Mouse (Mus musculus) lung, embryonic 15.5 days (tissue): Measurements from ENCODE around the gene Siglecf. TPM values are rescaled to one million over a fixed set of nuclear protein-coding genes. Genes with fewer than 3 reads are reported as not detected.

ENCODE experiments used
- ATAC-seq: fragments of 200-750 bp; cut with Nextera tagmentation; 2 replicates; pipeline ENCODE4 v1.8.0; 2017; ENCODE audit warnings: moderate number of reproducible peaks, borderline replicate concordance; ENCODE audit not compliant: low FRiP score, low TSS enrichment; ENCODE audit errors: extremely low read depth
- H3K27ac ChIP-seq: fragments of 300-500 bp; sonication (generic); 2 replicates; pipeline ENCODE4 v1.5.1; 2015; ENCODE audit warnings: moderate library complexity, mild to moderate bottlenecking, inconsistent platforms
- H3K27me3 ChIP-seq: fragments of 300-500 bp; sonication (generic); 2 replicates; pipeline ENCODE4 v1.6.1; 2015; ENCODE audit warnings: inconsistent platforms
- H3K36me3 ChIP-seq: fragments of 300-500 bp; sonication (generic); 2 replicates; pipeline ENCODE4 v1.6.1; 2015; ENCODE audit warnings: inconsistent platforms
- H3K4me1 ChIP-seq: fragments of 300-500 bp; sonication (generic); 2 replicates; pipeline ENCODE4 v1.6.1; 2015; ENCODE audit warnings: inconsistent platforms
- H3K4me2 ChIP-seq: fragments of 300-500 bp; sonication (generic); 2 replicates; pipeline ENCODE4 v1.6.1; 2015; ENCODE audit warnings: inconsistent platforms, mild to moderate bottlenecking, moderate library complexity
- H3K4me3 ChIP-seq: fragments of 300-500 bp; sonication (generic); 2 replicates; pipeline ENCODE4 v1.5.1; 2015; ENCODE audit warnings: mild to moderate bottlenecking, inconsistent platforms
- H3K9ac ChIP-seq: fragments of 300-500 bp; sonication (generic); 2 replicates; pipeline ENCODE4 v1.6.1; 2015; ENCODE audit warnings: inconsistent platforms
- H3K9me3 ChIP-seq: fragments of 300-500 bp; sonication (generic); 2 replicates; pipeline ENCODE4 v1.6.1; 2016; ENCODE audit warnings: inconsistent platforms
- WGBS: fragments of 180-500 bp; shearing (Covaris S2); methylation state at CpG from one replicate; pipeline ENCODE4 v1.1.7; 2015; 5-methylcytosine and 5-hydroxymethylcytosine counted together
- polyA plus RNA-seq: library from polyadenylated mRNA; unstranded; fragments of >200 nt; fragmentation: Nextera tagmentation; extraction: Ambion mirVana; gene quantifications from 2 replicates; pipeline ENCODE4 v1.2.1, GENCODE M21; 2015

Siglecf gene
- polyA plus RNA-seq, 1 experiment from 2014 or later: 0.16 TPM

GRCm38 (mm10) chr7:43392349-43393121 lies 41.4 kb downstream of the Siglecf start:
- 66% methylated on average over 8 of the region's 8 CpGs for WGBS
- no peak overlapping the region for H3K4me3 ChIP-seq
- H3K4me1 ChIP-seq: no peaks in the 10 kb centered on the region
- no peak overlapping the region for H3K4me2 ChIP-seq
- no peaks in the 10 kb centered on the region for H3K27me3 ChIP-seq
- no peaks in the 10 kb centered on the region for H3K9me3 ChIP-seq
- no peak for ATAC-seq
- no peak overlapping the region for H3K27ac ChIP-seq
- H3K36me3 ChIP-seq: no peaks in the 10 kb centered on the region
- no peak overlapping the region for H3K9ac ChIP-seq

GRCm38 (mm10) chr7:43399501-43399900 lies 48.4 kb downstream of the Siglecf start:
- H3K4me2 ChIP-seq: no peak overlapping the region
- no peaks in the 10 kb centered on the region for H3K36me3 ChIP-seq
- no peak overlapping the region for H3K4me3 ChIP-seq
- H3K9ac ChIP-seq: no peak overlapping the region
- no peak overlapping the region for H3K27ac ChIP-seq
- no peaks in the 10 kb centered on the region for H3K4me1 ChIP-seq
- ATAC-seq: no peak
- H3K9me3 ChIP-seq: no peaks in the 10 kb centered on the region
- WGBS: 71% methylated on average over 2 of the region's 2 CpGs
- H3K27me3 ChIP-seq: no peaks in the 10 kb centered on the region

DNA sequence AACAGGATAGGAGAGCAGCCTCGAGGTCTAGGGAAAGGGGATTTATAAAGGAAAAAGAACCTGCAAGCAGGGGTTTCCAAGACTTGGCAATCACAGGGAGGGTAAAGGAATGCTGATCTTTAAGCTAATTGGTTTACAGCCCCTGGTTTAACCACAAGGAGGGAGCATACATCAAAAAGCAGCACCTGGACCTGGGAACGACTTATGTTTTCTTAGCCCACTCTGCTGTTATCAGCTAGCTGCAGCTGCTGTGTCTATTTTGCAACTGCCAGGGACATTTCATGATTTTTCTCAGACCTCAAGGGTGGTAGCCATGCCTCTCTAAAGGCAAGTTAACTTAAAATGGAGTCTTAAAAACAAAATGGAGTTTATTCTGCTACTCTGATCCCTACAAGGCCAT lies 51.6 kb downstream of the Siglecf start:
- no peak for ATAC-seq
- H3K4me3 ChIP-seq: no peak overlapping the region
- no peak overlapping the region for H3K27ac ChIP-seq
- H3K36me3 ChIP-seq: no peaks in the 10 kb centered on the region
- no peak overlapping the region for H3K4me2 ChIP-seq
- no peak overlapping the region for H3K9ac ChIP-seq
- H3K27me3 ChIP-seq: no peaks in the 10 kb centered on the region
- WGBS: 19% methylated on average over 2 of the region's 2 CpGs
- H3K9me3 ChIP-seq: no peaks in the 10 kb centered on the region
- H3K4me1 ChIP-seq: no peaks in the 10 kb centered on the region

- 75% methylated on average over 3 of the region's 3 CpGs for WGBS
- no peaks in the 10 kb centered on the region for H3K27me3 ChIP-seq
- no peak for ATAC-seq
- no peaks in the 10 kb centered on the region for H3K9me3 ChIP-seq
- no peaks in the 10 kb centered on the region for H3K4me1 ChIP-seq
- H3K27ac ChIP-seq: no peak overlapping the region
- no peak overlapping the region for H3K4me2 ChIP-seq
- H3K36me3 ChIP-seq: no peaks in the 10 kb centered on the region
- H3K4me3 ChIP-seq: no peak overlapping the region
- no peak overlapping the region for H3K9ac ChIP-seq
Observed at GRCm38 (mm10) chr7:43407573-43407972, 56.4 kb downstream of the Siglecf start.

DNA sequence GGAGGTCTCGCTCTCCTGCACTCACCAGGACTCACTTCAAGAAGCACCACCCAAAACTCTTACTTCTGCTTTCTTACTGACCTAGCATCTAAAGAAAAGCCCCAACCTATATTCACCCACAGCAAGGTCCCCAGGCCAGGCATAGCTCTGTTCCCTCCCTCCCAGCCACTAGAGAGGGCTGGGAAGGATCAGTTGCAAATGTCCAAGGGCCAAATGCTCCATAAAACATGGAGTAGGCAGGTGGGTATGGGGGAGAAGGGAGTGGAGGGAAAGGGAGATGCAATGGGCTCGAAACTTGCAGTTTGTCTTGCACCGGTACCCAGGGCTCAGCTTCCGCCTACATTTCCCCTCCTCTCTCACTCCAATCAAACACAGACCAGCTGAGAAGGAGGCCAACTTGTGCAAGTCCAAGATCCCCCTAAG lies 57.0 kb downstream of the Siglecf start, which contains the start of gene Siglecg:
TSS of gene Siglecg (plus strand) at position 74 of the 423 bp plus-strand sequence.
- no peaks in the 10 kb centered on the region for H3K4me1 ChIP-seq
- no peak within 1 kb of the TSS for H3K4me3 ChIP-seq
- H3K9me3 ChIP-seq: no peaks in the 10 kb centered on the region
- WGBS: 69% methylated on average over 4 of the region's 4 CpGs
- no peak within 1 kb of the TSS for H3K27ac ChIP-seq
- no peak within 1 kb of the TSS for H3K4me2 ChIP-seq
- no peaks in the 10 kb centered on the region for H3K27me3 ChIP-seq
- H3K9ac ChIP-seq: no peak within 1 kb of the TSS
- no peaks in the 10 kb centered on the region for H3K36me3 ChIP-seq
- ATAC-seq: no peak

GRCm38 (mm10) chr7:43409084-43409483 lies 57.9 kb downstream of the Siglecf start:
- H3K27me3 ChIP-seq: no peaks in the 10 kb centered on the region
- H3K4me1 ChIP-seq: no peaks in the 10 kb centered on the region
- H3K4me3 ChIP-seq: no peak overlapping the region
- H3K36me3 ChIP-seq: no peaks in the 10 kb centered on the region
- WGBS: 65% methylated on average over 3 of the region's 3 CpGs
- no peaks in the 10 kb centered on the region for H3K9me3 ChIP-seq
- no peak overlapping the region for H3K27ac ChIP-seq
- no peak overlapping the region for H3K4me2 ChIP-seq
- ATAC-seq: no peak
- H3K9ac ChIP-seq: no peak overlapping the region

Other genes with a start within 250 kb of the Siglecf start
- gene Zfp936, start 237.1 kb upstream of the Siglecf start, polyA plus RNA-seq: not detected in 2 replicates
- 12.8 and 13.3 TPM in 2 replicates for gene Zfp715, start 38.0 kb upstream of the Siglecf start, polyA plus RNA-seq
- gene Siglecg, start 56.9 kb downstream of the Siglecf start, polyA plus RNA-seq: 0.35 and 0.45 TPM in 2 replicates
- gene Lim2, start 76.3 kb downstream of the Siglecf start, polyA plus RNA-seq: not detected in 2 replicates
- gene Nkg7, start 85.7 kb downstream of the Siglecf start, polyA plus RNA-seq: 1.2 and 7.7 TPM in 2 replicates
- not detected in 2 replicates for gene Cldnd2, start 89.4 kb downstream of the Siglecf start, polyA plus RNA-seq
- 331 and 333 TPM in 2 replicates for gene Etfb, start 92.7 kb downstream of the Siglecf start, polyA plus RNA-seq
- 0.45 TPM in 1 of 2 replicates, not detected in the other for gene Gm45233, start 92.8 kb downstream of the Siglecf start, polyA plus RNA-seq
- 2.0 and 2.7 TPM in 2 replicates for gene Vsig10l, start 111.8 kb downstream of the Siglecf start, polyA plus RNA-seq
- gene Iglon5, start 138.7 kb downstream of the Siglecf start, polyA plus RNA-seq: 0.39 and 0.48 TPM in 2 replicates
- not detected in 2 replicates for gene 4931406B18Rik, start 154.6 kb downstream of the Siglecf start, polyA plus RNA-seq
- gene Cd33, start 193.1 kb downstream of the Siglecf start, polyA plus RNA-seq: 1.2 and 1.7 TPM in 2 replicates
- 3.5 and 4.4 TPM in 2 replicates for gene Zfp658, start 210.9 kb downstream of the Siglecf start, polyA plus RNA-seq
- 13.1 and 13.5 TPM in 2 replicates for gene Zfp719, start 228.3 kb downstream of the Siglecf start, polyA plus RNA-seq